Mouse (Mus musculus): ENCODE data around the gene Ogn. TPM values are rescaled to one million over a fixed set of nuclear protein-coding genes. Genes with fewer than 3 reads are reported as not detected.

Gene Ogn
- polyA plus RNA-seq (2014; fragmentation: Illumina TruSeq; extraction: RNeasy Lipid Tissue Mini Kit (QIAGEN cat#74804); ENCODE audit: low read depth, low replicate concordance): 599 TPM

DNA sequence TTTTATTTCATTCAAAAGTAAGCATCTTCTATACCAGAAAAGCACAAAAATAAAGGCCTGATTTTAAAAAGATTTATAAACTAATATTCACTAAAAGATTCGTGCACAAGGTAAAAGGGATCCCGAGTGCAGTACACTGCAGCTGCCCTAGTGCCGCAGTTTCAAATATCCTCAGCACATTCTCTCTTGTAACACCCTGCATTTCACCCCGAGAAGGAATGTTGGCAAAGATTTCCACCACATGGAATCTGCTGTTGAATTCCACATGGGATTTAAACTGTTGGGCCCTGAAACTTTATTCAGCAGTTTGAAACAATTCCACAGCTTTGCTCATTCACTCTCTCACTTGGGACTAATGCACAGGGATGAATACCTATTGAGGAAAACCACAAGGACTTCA lies at the start of gene Ogn:
Gene Ogn (plus strand): TSS at position 333 of the 400 bp plus-strand sequence.

DNA sequence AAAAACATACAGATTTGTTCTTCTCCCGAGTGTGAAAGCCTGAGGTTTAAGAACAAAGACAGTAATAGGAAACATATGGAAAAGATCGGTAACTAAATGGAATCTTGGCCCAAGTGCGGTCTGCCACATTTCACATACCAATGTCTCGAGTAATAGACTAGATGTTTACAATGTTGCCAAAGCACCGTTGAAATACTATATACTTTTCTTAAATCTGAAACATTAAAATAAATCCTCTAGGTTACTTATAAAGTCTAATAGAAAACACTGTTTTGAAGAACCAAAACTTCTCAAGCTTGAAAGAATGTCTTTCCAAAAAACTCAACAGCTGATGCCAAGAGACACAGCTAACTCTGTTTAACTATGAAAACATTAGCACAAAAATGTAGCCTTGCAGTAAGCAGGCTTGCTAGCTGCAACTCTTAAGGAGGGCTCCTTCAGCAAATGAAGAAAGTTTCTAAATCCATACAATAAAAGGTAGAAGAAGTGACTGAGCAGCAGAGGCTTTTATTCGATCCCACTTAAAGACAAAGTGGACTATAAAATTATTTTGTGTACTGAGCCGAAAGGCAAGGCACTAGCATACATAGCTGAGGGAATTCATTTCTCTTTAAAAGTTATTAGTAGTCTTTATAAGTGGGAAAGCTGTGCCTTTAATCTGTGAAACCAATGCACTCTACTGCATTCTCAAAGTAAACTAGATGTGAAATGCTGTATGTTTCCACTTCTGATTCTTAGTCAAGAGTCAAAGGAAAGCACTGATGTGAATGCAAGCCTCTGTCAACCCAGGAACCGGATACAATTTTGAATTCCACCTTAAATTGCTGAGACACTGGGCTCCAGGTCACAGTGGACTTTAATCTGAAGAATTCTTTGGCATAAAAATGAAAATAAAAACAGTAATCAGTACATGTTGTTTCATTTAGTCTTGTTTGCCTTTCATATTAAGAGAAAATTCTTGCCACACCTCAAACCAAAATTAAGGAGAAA lies 26.0 kb upstream of the Ogn start, which contains the start of gene Omd:
Gene Omd (plus strand): TSS at position 922 of the 990 bp plus-strand sequence.

DNA sequence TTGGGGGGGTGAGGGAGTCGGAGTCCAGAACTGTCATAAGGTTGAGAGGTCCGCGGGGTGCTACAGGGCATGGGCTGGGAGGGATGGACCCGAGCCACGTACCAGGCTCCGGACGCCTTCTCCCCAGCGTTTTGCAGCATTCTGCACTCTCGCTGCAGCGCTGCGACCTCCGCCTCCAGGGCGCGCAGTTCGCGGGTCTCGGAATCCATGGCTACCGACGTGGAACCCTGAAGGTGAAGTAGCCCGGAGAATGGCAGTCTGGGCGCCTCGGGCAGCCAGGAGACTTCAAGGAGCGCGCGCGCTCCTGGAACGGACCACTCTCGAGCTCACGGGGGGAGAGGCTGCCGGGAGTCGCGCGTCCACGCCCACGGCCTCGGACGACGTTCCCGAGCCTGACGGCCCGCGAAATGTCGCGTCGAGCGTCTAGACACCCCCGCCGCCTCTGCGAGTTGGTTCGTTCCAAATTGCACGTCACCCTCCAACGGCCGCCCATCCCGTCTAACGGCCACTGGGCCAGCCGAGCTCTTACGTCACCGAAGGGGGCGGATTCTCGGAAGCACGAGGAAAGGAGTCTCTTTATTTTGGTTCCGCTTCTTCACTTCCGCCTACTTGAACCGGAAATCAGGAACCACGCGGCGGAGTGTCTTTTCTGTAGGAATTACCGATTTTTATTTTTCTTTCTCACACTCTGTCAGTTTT lies 44.8 kb downstream of the Ogn start, which contains the start of the genes Cenpp and Nol8:
Gene Cenpp (minus strand): TSS at position 305 of the 699 bp plus-strand sequence.
Gene Nol8 (plus strand): TSS at position 598 of the 699 bp plus-strand sequence.

Other genes starting within 250 kb of the Ogn start
- 28.3 TPM for gene Ippk, start 186.8 kb upstream of the Ogn start, polyA plus RNA-seq (2014; fragmentation: Illumina TruSeq; extraction: RNeasy Lipid Tissue Mini Kit (QIAGEN cat#74804); ENCODE audit: low read depth, low replicate concordance)
- 0.93 TPM for gene Tes3-ps, start 114.7 kb upstream of the Ogn start, polyA plus RNA-seq (2014; fragmentation: Illumina TruSeq; extraction: RNeasy Lipid Tissue Mini Kit (QIAGEN cat#74804); ENCODE audit: low read depth, low replicate concordance)
- gene Ecm2, start 103.2 kb upstream of the Ogn start, polyA plus RNA-seq (2014; fragmentation: Illumina TruSeq; extraction: RNeasy Lipid Tissue Mini Kit (QIAGEN cat#74804); ENCODE audit: low read depth, low replicate concordance): 35.6 TPM
- gene Aspn, start 63.6 kb upstream of the Ogn start, polyA plus RNA-seq (2014; fragmentation: Illumina TruSeq; extraction: RNeasy Lipid Tissue Mini Kit (QIAGEN cat#74804); ENCODE audit: low read depth, low replicate concordance): 43.0 TPM
- 81.9 TPM for gene Omd, start 25.6 kb upstream of the Ogn start, polyA plus RNA-seq (2014; fragmentation: Illumina TruSeq; extraction: RNeasy Lipid Tissue Mini Kit (QIAGEN cat#74804); ENCODE audit: low read depth, low replicate concordance)
- 9.1 TPM for gene Cenpp, start 44.7 kb downstream of the Ogn start, polyA plus RNA-seq (2014; fragmentation: Illumina TruSeq; extraction: RNeasy Lipid Tissue Mini Kit (QIAGEN cat#74804); ENCODE audit: low read depth, low replicate concordance)
- gene Nol8, start 45.0 kb downstream of the Ogn start, polyA plus RNA-seq (2014; fragmentation: Illumina TruSeq; extraction: RNeasy Lipid Tissue Mini Kit (QIAGEN cat#74804); ENCODE audit: low read depth, low replicate concordance): 82.0 TPM
- 60.4 TPM for gene Iars, start 74.1 kb downstream of the Ogn start, polyA plus RNA-seq (2014; fragmentation: Illumina TruSeq; extraction: RNeasy Lipid Tissue Mini Kit (QIAGEN cat#74804); ENCODE audit: low read depth, low replicate concordance)
- not detected for gene Gm30302, start 191.0 kb downstream of the Ogn start, polyA plus RNA-seq (2014; fragmentation: Illumina TruSeq; extraction: RNeasy Lipid Tissue Mini Kit (QIAGEN cat#74804); ENCODE audit: low read depth, low replicate concordance)

Data from adrenal gland, adult 10 weeks (tissue).